Mouse (Mus musculus) cortical plate, adult 2 months (tissue): Measurements from ENCODE around the gene Msh3.

Source experiments
- CTCF ChIP-seq: fragments of 200-500 bp; IDR thresholded peaks from 2 replicates; pipeline ENCODE4 v1.5.1; 2011; ENCODE audit warnings: mild to moderate bottlenecking, control low read depth, low read length; ENCODE audit not compliant: insufficient read depth; ENCODE audit errors: extremely low read depth
- POLR2A ChIP-seq: fragments of 200-500 bp; IDR thresholded peaks from 2 replicates; pipeline ENCODE4 v1.6.1; 2011; ENCODE audit warnings: mild to moderate bottlenecking, low read length, control low read depth; ENCODE audit not compliant: insufficient read depth; ENCODE audit errors: extremely low read depth

DNA sequence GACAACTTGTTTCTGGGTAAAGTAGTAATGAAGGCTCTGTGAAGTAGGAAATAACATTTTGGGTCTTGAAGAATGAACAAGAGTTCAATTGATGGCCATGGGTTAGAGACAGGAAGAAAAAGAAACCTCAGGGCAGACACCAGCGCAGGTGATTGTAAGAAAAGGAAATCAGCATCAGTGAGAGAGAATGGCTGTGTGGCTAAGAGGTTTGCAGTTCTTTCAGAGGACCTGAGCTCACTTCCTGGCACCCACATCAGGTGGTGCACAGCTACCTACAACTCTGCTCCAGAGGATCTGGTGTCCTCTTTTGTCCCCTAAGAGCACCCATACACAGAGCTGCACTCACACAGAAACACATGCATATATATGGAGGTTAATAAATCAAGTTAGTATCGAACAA lies 110.1 kb downstream of the Msh3 start:
- TF ChIP-seq POLR2A (no peak), CTCF (no peak)
